Mouse (Mus musculus): ENCODE results near the gene Inka2. TPM values are rescaled to one million over a fixed set of nuclear protein-coding genes. Genes with fewer than 3 reads are reported as not detected.

Inka2 gene
- polyA plus RNA-seq, 1 experiment: 6.3 TPM

- Histone ChIP-seq H3K79me2 (ENCODE audit: control insufficient read depth, insufficient read depth) (peaks cover 92% of the 10 kb centered on the region), H3K4me3 (ENCODE audit: insufficient read depth, poor library complexity, severe bottlenecking) (no peak overlapping the region), H3K27me3 (ENCODE audit: control insufficient read depth, insufficient read depth, insufficient read length) (no peaks in the 10 kb centered on the region), H3ac (ENCODE audit: control insufficient read depth, insufficient read length, low read depth) (no peak overlapping the region), H3K79me3 (ENCODE audit: low read depth) (peaks cover 60% of the 10 kb centered on the region), H3K36me3 (ENCODE audit: control insufficient read depth, insufficient read depth) (no peaks in the 10 kb centered on the region)
- TF ChIP-seq CEBPB (IDR thresholded peaks at IDR 0.05; ENCODE audit: low read depth): no peak
- no peak for TF ChIP-seq MYOG (IDR thresholded peaks at IDR 0.05; ENCODE audit: control insufficient read depth, extremely low read depth, insufficient read length)
- no peak for TF ChIP-seq MAX (IDR thresholded peaks at IDR 0.05)
- TF ChIP-seq MYOD1 (IDR thresholded peaks at IDR 0.05; ENCODE audit: control insufficient read depth, insufficient read length, low read depth): no peak
- TF ChIP-seq CTCF (IDR thresholded peaks at IDR 0.05; ENCODE audit: control insufficient read depth, insufficient read depth, insufficient read length): no peak
- no peak for TF ChIP-seq FOSL1 (IDR thresholded peaks at IDR 0.05; ENCODE audit: insufficient read depth, low read length, poor library complexity, severe bottlenecking)
- no peak for TF ChIP-seq USF1 (IDR thresholded peaks at IDR 0.05; ENCODE audit: low read depth)
Observed at GRCm38 (mm10) chr3:105755123-105755522, 50.7 kb downstream of the Inka2 start.

- Histone ChIP-seq H3K79me2 (ENCODE audit: control insufficient read depth, insufficient read depth) (peaks cover 98% of the 10 kb centered on the region), H3ac (ENCODE audit: control insufficient read depth, insufficient read length, low read depth) (no peak overlapping the region), H3K36me3 (ENCODE audit: control insufficient read depth, insufficient read depth) (no peaks in the 10 kb centered on the region), H3K79me3 (ENCODE audit: low read depth) (peaks cover 72% of the 10 kb centered on the region), H3K27me3 (ENCODE audit: control insufficient read depth, insufficient read depth, insufficient read length) (no peaks in the 10 kb centered on the region), H3K4me3 (ENCODE audit: insufficient read depth, poor library complexity, severe bottlenecking) (no peak overlapping the region)
- TF ChIP-seq MYOD1 (IDR thresholded peaks at IDR 0.05; ENCODE audit: control insufficient read depth, insufficient read length, low read depth) (no peak), CEBPB (IDR thresholded peaks at IDR 0.05; ENCODE audit: low read depth) (no peak), MAX (IDR thresholded peaks at IDR 0.05) (no peak), FOSL1 (IDR thresholded peaks at IDR 0.05; ENCODE audit: insufficient read depth, low read length, poor library complexity, severe bottlenecking) (no peak), MYOG (IDR thresholded peaks at IDR 0.05; ENCODE audit: control insufficient read depth, extremely low read depth, insufficient read length) (no peak), USF1 (IDR thresholded peaks at IDR 0.05; ENCODE audit: low read depth) (no peak), CTCF (IDR thresholded peaks at IDR 0.05; ENCODE audit: control insufficient read depth, insufficient read depth, insufficient read length) (no peak)
Observed at GRCm38 (mm10) chr3:105756505-105756904, 52.1 kb downstream of the Inka2 start.

- H3K4me3 ChIP-seq (ENCODE audit: insufficient read depth, poor library complexity, severe bottlenecking): no peak overlapping the region
- TF ChIP-seq CTCF (IDR thresholded peaks at IDR 0.05; ENCODE audit: control insufficient read depth, insufficient read depth, insufficient read length) (no peak), MYOD1 (IDR thresholded peaks at IDR 0.05; ENCODE audit: control insufficient read depth, insufficient read length, low read depth) (no peak), MYOG (IDR thresholded peaks at IDR 0.05; ENCODE audit: control insufficient read depth, extremely low read depth, insufficient read length) (no peak), USF1 (IDR thresholded peaks at IDR 0.05; ENCODE audit: low read depth) (no peak), CEBPB (IDR thresholded peaks at IDR 0.05; ENCODE audit: low read depth) (no peak), FOSL1 (IDR thresholded peaks at IDR 0.05; ENCODE audit: insufficient read depth, low read length, poor library complexity, severe bottlenecking) (no peak), MAX (IDR thresholded peaks at IDR 0.05) (no peak)
- H3K79me3 ChIP-seq (ENCODE audit: low read depth): peaks cover 70% of the 10 kb centered on the region
- H3ac ChIP-seq (ENCODE audit: control insufficient read depth, insufficient read length, low read depth): no peak overlapping the region
- no peaks in the 10 kb centered on the region for H3K27me3 ChIP-seq (ENCODE audit: control insufficient read depth, insufficient read depth, insufficient read length)
- peaks cover 100% of the 10 kb centered on the region for H3K79me2 ChIP-seq (ENCODE audit: control insufficient read depth, insufficient read depth)
- no peaks in the 10 kb centered on the region for H3K36me3 ChIP-seq (ENCODE audit: control insufficient read depth, insufficient read depth)
Observed at GRCm38 (mm10) chr3:105757323-105758083, 53.1 kb downstream of the Inka2 start.

GRCm38 (mm10) chr3:105758098-105758497 lies 53.7 kb downstream of the Inka2 start:
- no peak overlapping the region for H3K4me3 ChIP-seq (ENCODE audit: insufficient read depth, poor library complexity, severe bottlenecking)
- H3K79me3 ChIP-seq (ENCODE audit: low read depth): peaks cover 70% of the 10 kb centered on the region
- no peak overlapping the region for H3ac ChIP-seq (ENCODE audit: control insufficient read depth, insufficient read length, low read depth)
- no peaks in the 10 kb centered on the region for H3K27me3 ChIP-seq (ENCODE audit: control insufficient read depth, insufficient read depth, insufficient read length)
- H3K79me2 ChIP-seq (ENCODE audit: control insufficient read depth, insufficient read depth): peaks cover 100% of the 10 kb centered on the region
- H3K36me3 ChIP-seq (ENCODE audit: control insufficient read depth, insufficient read depth): no peaks in the 10 kb centered on the region
- TF ChIP-seq MAX (IDR thresholded peaks at IDR 0.05): no peak
- TF ChIP-seq USF1 (IDR thresholded peaks at IDR 0.05; ENCODE audit: low read depth): no peak
- no peak for TF ChIP-seq MYOD1 (IDR thresholded peaks at IDR 0.05; ENCODE audit: control insufficient read depth, insufficient read length, low read depth)
- no peak for TF ChIP-seq FOSL1 (IDR thresholded peaks at IDR 0.05; ENCODE audit: insufficient read depth, low read length, poor library complexity, severe bottlenecking)
- no peak for TF ChIP-seq MYOG (IDR thresholded peaks at IDR 0.05; ENCODE audit: control insufficient read depth, extremely low read depth, insufficient read length)
- no peak for TF ChIP-seq CTCF (IDR thresholded peaks at IDR 0.05; ENCODE audit: control insufficient read depth, insufficient read depth, insufficient read length)
- no peak for TF ChIP-seq CEBPB (IDR thresholded peaks at IDR 0.05; ENCODE audit: low read depth)

- no peaks in the 10 kb centered on the region for H3K36me3 ChIP-seq (ENCODE audit: control insufficient read depth, insufficient read depth)
- peaks cover 100% of the 10 kb centered on the region for H3K79me2 ChIP-seq (ENCODE audit: control insufficient read depth, insufficient read depth)
- H3K79me3 ChIP-seq (ENCODE audit: low read depth): peaks cover 72% of the 10 kb centered on the region
- H3K27me3 ChIP-seq (ENCODE audit: control insufficient read depth, insufficient read depth, insufficient read length): no peaks in the 10 kb centered on the region
- no peak overlapping the region for H3K4me3 ChIP-seq (ENCODE audit: insufficient read depth, poor library complexity, severe bottlenecking)
- H3ac ChIP-seq (ENCODE audit: control insufficient read depth, insufficient read length, low read depth): no peak overlapping the region
- no peak for TF ChIP-seq MAX (IDR thresholded peaks at IDR 0.05)
- TF ChIP-seq MYOD1 (IDR thresholded peaks at IDR 0.05; ENCODE audit: control insufficient read depth, insufficient read length, low read depth): no peak
- TF ChIP-seq USF1 (IDR thresholded peaks at IDR 0.05; ENCODE audit: low read depth): no peak
- TF ChIP-seq CTCF (IDR thresholded peaks at IDR 0.05; ENCODE audit: control insufficient read depth, insufficient read depth, insufficient read length): no peak
Observed at GRCm38 (mm10) chr3:105758658-105759057, 54.3 kb downstream of the Inka2 start.

Data from C2C12 (cell line).